Mouse (Mus musculus): ENCODE data around the gene H2-DMb2. TPM values are rescaled to one million over a fixed set of nuclear protein-coding genes. Genes with fewer than 3 reads are reported as not detected.

H2-DMb2 gene
- total and polyA plus RNA-seq, 2 experiments from 2014 or later: 1.0 to 2.4 TPM

DNA sequence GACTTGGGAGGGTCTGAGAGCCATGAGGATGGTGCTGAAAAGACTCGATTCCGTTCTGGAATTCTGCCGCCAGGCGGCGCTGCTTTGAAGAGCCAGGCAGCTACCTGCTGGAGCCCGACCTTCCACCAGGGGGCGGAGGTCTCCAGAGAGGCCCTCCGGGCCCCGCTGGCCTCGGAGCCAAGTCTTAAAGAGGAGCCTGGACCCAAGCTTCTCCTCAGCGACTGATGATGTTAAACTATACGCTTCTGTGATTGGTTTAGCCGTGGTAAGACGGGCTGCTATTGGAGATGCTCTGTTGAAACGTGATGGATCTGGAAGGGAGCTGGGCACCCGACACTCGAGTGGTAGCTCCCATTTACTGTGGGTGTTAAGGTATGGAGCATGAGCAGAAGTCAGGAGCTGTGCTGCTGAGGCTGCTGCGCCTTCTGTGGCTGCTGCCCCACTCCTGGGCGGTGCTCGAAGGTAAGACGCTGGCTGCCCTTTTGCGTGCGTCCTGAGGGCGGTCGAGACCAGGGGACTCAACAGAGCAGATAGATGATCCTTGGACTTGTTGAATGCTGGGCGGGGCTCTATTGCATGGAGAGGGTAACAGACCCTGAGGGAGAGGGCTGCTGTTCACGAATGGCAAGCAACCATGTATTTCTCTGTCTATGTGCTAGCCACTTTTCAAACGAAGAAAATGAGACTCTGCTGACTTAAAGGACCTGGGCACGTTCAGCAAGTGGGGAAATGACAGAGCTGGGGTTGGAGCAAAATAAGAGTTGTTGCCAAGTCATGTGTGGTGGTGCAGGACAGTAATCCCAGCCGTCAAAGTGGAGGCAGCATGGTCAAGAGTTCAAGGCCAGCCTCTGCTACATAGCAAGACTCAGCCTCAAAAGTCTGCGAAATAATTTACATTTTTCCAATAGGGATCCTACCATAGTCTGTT, 7.5 kb upstream of the H2-DMb2 start:
- H3K9me3 ChIP-seq (ENCODE audit: low read length): no peaks in the 10 kb centered on the region
- H3K9ac ChIP-seq: peak overlapping the region; percentile 15
- peak; percentile 99 for TF ChIP-seq CTCF (IDR thresholded peaks at IDR 0.05; ENCODE audit: low read depth)
- H3K4me2 ChIP-seq (ENCODE audit: low read depth): peak overlapping the region; percentile 55
- peak; percentile 99 for ATAC-seq
- 0 out of 2 replicates have a peak, but pooled peaks cover 5% of the 10 kb centered on the region for H3K4me1 ChIP-seq (ENCODE audit: insufficient read depth)
- H3K36me3 ChIP-seq (ENCODE audit: insufficient read depth): no peaks in the 10 kb centered on the region
- H3K4me3 ChIP-seq (ENCODE audit: low read depth, low read length): peak overlapping the region; percentile 30
- 8% methylated on average over 31 of the region's 31 CpGs for WGBS
- peaks cover 25% of the 10 kb centered on the region for H3K27me3 ChIP-seq (ENCODE audit: insufficient read depth, low read length)
- DNase-seq: peak; percentile 98
- no peak overlapping the region for H3K27ac ChIP-seq (ENCODE audit: low read depth, low read length)

DNA sequence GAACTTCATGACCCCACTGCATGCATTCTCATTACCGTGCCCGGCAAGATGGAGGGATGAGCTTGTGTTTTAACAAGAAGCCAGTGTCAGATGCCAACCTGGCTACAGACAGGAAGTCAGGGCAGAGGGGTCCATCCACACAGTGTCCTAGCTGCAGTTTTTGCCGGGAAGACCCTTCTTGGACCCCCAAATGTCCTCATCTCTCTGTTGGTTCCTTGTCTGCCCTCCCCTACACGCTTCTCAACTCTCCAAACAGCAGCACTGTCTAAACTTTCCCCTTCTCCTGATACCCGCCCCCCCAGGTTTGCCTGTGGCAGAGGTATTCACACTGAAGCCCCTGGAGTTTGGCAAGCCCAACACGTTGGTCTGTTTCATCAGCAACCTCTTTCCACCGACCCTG, 5.5 kb upstream of the H2-DMb2 start:
- no peak for ATAC-seq
- 78% methylated on average over 7 of the region's 7 CpGs for WGBS
- Histone ChIP-seq H3K36me3 (ENCODE audit: insufficient read depth) (no peaks in the 10 kb centered on the region), H3K9me3 (ENCODE audit: low read length) (no peaks in the 10 kb centered on the region), H3K27ac (ENCODE audit: low read depth, low read length) (no peak overlapping the region), H3K4me3 (ENCODE audit: low read depth, low read length) (no peak overlapping the region), H3K9ac (no peak overlapping the region), H3K4me1 (ENCODE audit: insufficient read depth) (0 out of 2 replicates have a peak, but pooled peaks cover 5% of the 10 kb centered on the region), H3K4me2 (ENCODE audit: low read depth) (no peak overlapping the region), H3K27me3 (ENCODE audit: insufficient read depth, low read length) (peaks cover 34% of the 10 kb centered on the region)
- no peak for DNase-seq
- no peak for TF ChIP-seq CTCF (IDR thresholded peaks at IDR 0.05; ENCODE audit: low read depth)

DNA sequence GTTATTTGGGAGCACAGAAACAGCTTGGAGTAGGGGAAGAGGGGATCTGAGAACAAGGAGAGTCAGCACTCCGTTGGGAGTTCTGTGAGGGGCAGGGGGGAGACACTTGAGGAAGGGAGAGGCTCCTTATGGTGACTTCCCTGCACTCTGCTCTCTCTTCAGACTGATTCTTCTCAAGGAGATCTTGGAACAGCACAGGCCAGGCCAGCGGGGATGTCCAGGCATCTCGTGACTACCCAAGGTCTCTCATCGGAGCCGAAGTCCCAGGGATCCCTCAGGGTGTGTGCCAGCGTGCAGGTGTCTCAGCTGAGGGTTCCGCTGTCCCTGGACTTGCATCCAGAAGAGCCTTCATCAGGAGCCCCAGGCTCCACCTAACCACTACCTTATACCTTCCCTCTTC, 4.5 kb upstream of the H2-DMb2 start:
- WGBS: 82% methylated on average over 7 of the region's 7 CpGs
- DNase-seq (no peak), ATAC-seq (no peak)
- Histone ChIP-seq H3K4me2 (ENCODE audit: low read depth) (no peak overlapping the region), H3K36me3 (ENCODE audit: insufficient read depth) (no peaks in the 10 kb centered on the region), H3K4me1 (ENCODE audit: insufficient read depth) (0 out of 2 replicates have a peak, but pooled peaks cover 5% of the 10 kb centered on the region), H3K27me3 (ENCODE audit: insufficient read depth, low read length) (peaks cover 34% of the 10 kb centered on the region), H3K27ac (ENCODE audit: low read depth, low read length) (no peak overlapping the region), H3K9ac (no peak overlapping the region), H3K4me3 (ENCODE audit: low read depth, low read length) (no peak overlapping the region), H3K9me3 (ENCODE audit: low read length) (no peaks in the 10 kb centered on the region)
- TF ChIP-seq CTCF (IDR thresholded peaks at IDR 0.05; ENCODE audit: low read depth): no peak

DNA sequence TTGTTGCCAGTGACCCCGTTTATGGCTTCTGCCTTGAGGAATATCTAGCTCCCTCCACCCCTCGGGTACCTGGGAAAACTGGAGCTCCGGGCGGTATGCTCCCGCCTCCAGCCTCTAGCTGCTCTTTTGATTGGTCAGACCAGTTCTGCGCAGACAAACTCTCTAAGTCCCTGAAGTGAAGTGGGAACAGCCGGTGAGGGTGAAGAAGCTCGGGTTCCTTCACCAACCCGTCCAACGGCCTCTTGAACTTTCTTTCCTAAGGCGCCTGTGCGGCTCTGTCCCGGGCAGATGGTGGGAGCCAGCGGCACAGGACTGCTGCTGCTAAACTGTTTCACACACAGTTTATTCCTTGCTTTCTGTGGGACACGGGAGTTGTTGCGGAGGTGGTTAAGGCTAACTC, 3.7 kb upstream of the H2-DMb2 start:
- H3K27ac ChIP-seq (ENCODE audit: low read depth, low read length): no peak overlapping the region
- WGBS: 1% methylated on average over 16 of the region's 16 CpGs
- peak overlapping the region; percentile 40 for H3K4me2 ChIP-seq (ENCODE audit: low read depth)
- ATAC-seq (no peak), DNase-seq (no peak)
- H3K27me3 ChIP-seq (ENCODE audit: insufficient read depth, low read length): peaks cover 34% of the 10 kb centered on the region
- H3K9me3 ChIP-seq (ENCODE audit: low read length): no peaks in the 10 kb centered on the region
- 0 out of 2 replicates have a peak, but pooled peaks cover 5% of the 10 kb centered on the region for H3K4me1 ChIP-seq (ENCODE audit: insufficient read depth)
- no peaks in the 10 kb centered on the region for H3K36me3 ChIP-seq (ENCODE audit: insufficient read depth)
- TF ChIP-seq CTCF (IDR thresholded peaks at IDR 0.05; ENCODE audit: low read depth): no peak
- H3K4me3 ChIP-seq (ENCODE audit: low read depth, low read length): peak overlapping the region; percentile 13
- H3K9ac ChIP-seq: no peak overlapping the region

DNA sequence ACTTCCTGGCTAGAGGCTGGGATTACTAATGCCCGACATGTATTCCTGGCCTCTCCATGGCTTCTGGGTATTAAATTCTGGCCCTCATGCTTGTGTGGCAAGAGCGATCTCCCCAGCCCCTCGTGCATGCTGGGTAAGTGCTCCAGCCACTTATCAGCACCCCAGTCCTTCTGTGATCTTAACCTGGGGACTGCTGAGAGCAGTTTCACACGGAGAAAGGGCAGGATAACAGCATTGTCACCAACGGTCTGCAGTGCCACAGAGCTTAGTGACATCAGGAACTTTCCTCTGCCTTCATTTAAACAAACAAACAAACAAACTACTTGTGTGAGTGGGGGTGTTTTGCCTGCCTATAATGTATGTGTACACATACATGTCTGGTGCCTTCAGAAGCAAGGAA, 2.9 kb upstream of the H2-DMb2 start:
- Histone ChIP-seq H3K27ac (ENCODE audit: low read depth, low read length) (no peak overlapping the region), H3K9me3 (ENCODE audit: low read length) (no peaks in the 10 kb centered on the region), H3K4me2 (ENCODE audit: low read depth) (no peak overlapping the region), H3K4me1 (ENCODE audit: insufficient read depth) (0 out of 2 replicates have a peak, but pooled peaks cover 5% of the 10 kb centered on the region), H3K27me3 (ENCODE audit: insufficient read depth, low read length) (peaks cover 34% of the 10 kb centered on the region), H3K4me3 (ENCODE audit: low read depth, low read length) (no peak overlapping the region), H3K36me3 (ENCODE audit: insufficient read depth) (no peaks in the 10 kb centered on the region), H3K9ac (no peak overlapping the region)
- ATAC-seq: no peak
- TF ChIP-seq CTCF (IDR thresholded peaks at IDR 0.05; ENCODE audit: low read depth): no peak
- DNase-seq: no peak
- 10% methylated on average over 5 of the region's 5 CpGs for WGBS

DNA sequence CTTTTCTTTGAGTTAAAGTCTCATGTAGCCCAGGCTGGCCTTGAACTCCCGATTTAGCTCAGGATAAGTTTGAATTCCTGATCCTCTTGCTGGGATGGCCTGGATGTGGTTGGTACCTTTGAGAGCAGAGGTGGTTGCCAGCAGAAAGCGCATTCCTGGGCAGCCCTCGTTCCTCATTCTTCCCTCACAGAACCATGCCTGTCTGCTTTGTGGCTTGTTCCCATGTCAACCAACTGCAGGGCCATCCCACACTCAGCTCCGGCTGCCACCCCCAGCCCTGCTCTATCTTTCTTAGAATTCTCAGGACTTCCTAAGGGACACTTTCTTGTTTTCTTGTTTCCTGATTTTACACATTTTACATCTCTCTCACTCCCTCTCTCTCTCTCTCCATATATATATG, 1.7 kb upstream of the H2-DMb2 start:
- no peaks in the 10 kb centered on the region for H3K9me3 ChIP-seq (ENCODE audit: low read length)
- TF ChIP-seq CTCF (IDR thresholded peaks at IDR 0.05; ENCODE audit: low read depth): no peak
- peaks cover 34% of the 10 kb centered on the region for H3K27me3 ChIP-seq (ENCODE audit: insufficient read depth, low read length)
- H3K4me3 ChIP-seq (ENCODE audit: low read depth, low read length): no peak overlapping the region
- no peak overlapping the region for H3K4me2 ChIP-seq (ENCODE audit: low read depth)
- H3K9ac ChIP-seq: no peak overlapping the region
- ATAC-seq (no peak), DNase-seq (no peak)
- H3K27ac ChIP-seq (ENCODE audit: low read depth, low read length): no peak overlapping the region
- WGBS: 46% methylated on average over 4 of the region's 4 CpGs
- H3K4me1 ChIP-seq (ENCODE audit: insufficient read depth): no peaks in the 10 kb centered on the region
- H3K36me3 ChIP-seq (ENCODE audit: insufficient read depth): no peaks in the 10 kb centered on the region

GRCm38 (mm10) chr17:34142456-34143010, 574 bp upstream of the H2-DMb2 start:
- H3K27me3 ChIP-seq (ENCODE audit: insufficient read depth, low read length): peaks cover 34% of the 10 kb centered on the region
- H3K4me3 ChIP-seq (ENCODE audit: low read depth, low read length): no peak overlapping the region
- H3K4me2 ChIP-seq (ENCODE audit: low read depth): no peak overlapping the region
- no peaks in the 10 kb centered on the region for H3K4me1 ChIP-seq (ENCODE audit: insufficient read depth)
- no peak for ATAC-seq
- H3K9me3 ChIP-seq (ENCODE audit: low read length): no peaks in the 10 kb centered on the region
- no peaks in the 10 kb centered on the region for H3K36me3 ChIP-seq (ENCODE audit: insufficient read depth)
- H3K9ac ChIP-seq: no peak overlapping the region
- H3K27ac ChIP-seq (ENCODE audit: low read depth, low read length): no peak overlapping the region
- DNase-seq: no peak
- 87% methylated on average over 7 of the region's 7 CpGs for WGBS
- no peak for TF ChIP-seq CTCF (IDR thresholded peaks at IDR 0.05; ENCODE audit: low read depth)

All from forebrain, postnatal 0 days (tissue).